Mouse (Mus musculus) hindbrain, embryonic 13.5 days (tissue): ENCODE results near the gene Lrrc46. TPM values are rescaled to one million over a fixed set of nuclear protein-coding genes. Genes with fewer than 3 reads are reported as not detected.
A peak's percentile ranks its signal among the peaks of the same experiment; 100 is the strongest.

Source experiments
- ATAC-seq: fragments of 200-750 bp; cut with Nextera tagmentation; 2 replicates; pipeline ENCODE4 v1.8.0; 2017; ENCODE audit warnings: moderate TSS enrichment; ENCODE audit not compliant: low FRiP score
- H3K27ac ChIP-seq: fragments of 300-500 bp; sonication (generic); 2 replicates; pipeline ENCODE4 v1.5.1; 2015; ENCODE audit warnings: inconsistent platforms, mild to moderate bottlenecking, moderate library complexity
- H3K27me3 ChIP-seq: fragments of 300-500 bp; sonication (generic); 2 replicates; pipeline ENCODE4 v1.6.1; 2015; ENCODE audit warnings: mild to moderate bottlenecking, inconsistent platforms
- H3K36me3 ChIP-seq: fragments of 300-500 bp; sonication (generic); 2 replicates; pipeline ENCODE4 v1.6.1; 2015; ENCODE audit warnings: mild to moderate bottlenecking, inconsistent platforms
- H3K4me1 ChIP-seq: fragments of 300-500 bp; sonication (generic); replicated peaks from 2 replicates; pipeline ENCODE4 v1.6.1; 2015; ENCODE audit warnings: inconsistent platforms
- H3K4me2 ChIP-seq: fragments of 300-500 bp; sonication (generic); 2 replicates; pipeline ENCODE4 v1.6.1; 2015; ENCODE audit warnings: inconsistent platforms, mild to moderate bottlenecking, moderate library complexity
- H3K4me3 ChIP-seq: fragments of 300-500 bp; sonication (generic); 2 replicates; pipeline ENCODE4 v1.5.1; 2015; ENCODE audit warnings: mild to moderate bottlenecking, inconsistent platforms
- H3K9ac ChIP-seq: fragments of 300-500 bp; sonication (generic); 2 replicates; pipeline ENCODE4 v1.6.1; 2015; ENCODE audit warnings: mild to moderate bottlenecking, inconsistent platforms
- H3K9me3 ChIP-seq: fragments of 300-500 bp; sonication (generic); 2 replicates; pipeline ENCODE4 v1.6.1; 2016; ENCODE audit warnings: inconsistent platforms
- WGBS: fragments of 180-500 bp; shearing (Covaris S2); methylation state at CpG from one replicate; pipeline ENCODE4 v1.1.7; 2015; 5-methylcytosine and 5-hydroxymethylcytosine counted together
- polyA plus RNA-seq: library from polyadenylated mRNA; unstranded; fragments of >200 nt; fragmentation: Nextera tagmentation; extraction: Ambion mirVana; gene quantifications from 2 replicates; pipeline ENCODE4 v1.2.1, GENCODE M21; 2015

The Lrrc46 gene
- polyA plus RNA-seq, 1 experiment from 2014 or later, result 5.6 TPM

DNA sequence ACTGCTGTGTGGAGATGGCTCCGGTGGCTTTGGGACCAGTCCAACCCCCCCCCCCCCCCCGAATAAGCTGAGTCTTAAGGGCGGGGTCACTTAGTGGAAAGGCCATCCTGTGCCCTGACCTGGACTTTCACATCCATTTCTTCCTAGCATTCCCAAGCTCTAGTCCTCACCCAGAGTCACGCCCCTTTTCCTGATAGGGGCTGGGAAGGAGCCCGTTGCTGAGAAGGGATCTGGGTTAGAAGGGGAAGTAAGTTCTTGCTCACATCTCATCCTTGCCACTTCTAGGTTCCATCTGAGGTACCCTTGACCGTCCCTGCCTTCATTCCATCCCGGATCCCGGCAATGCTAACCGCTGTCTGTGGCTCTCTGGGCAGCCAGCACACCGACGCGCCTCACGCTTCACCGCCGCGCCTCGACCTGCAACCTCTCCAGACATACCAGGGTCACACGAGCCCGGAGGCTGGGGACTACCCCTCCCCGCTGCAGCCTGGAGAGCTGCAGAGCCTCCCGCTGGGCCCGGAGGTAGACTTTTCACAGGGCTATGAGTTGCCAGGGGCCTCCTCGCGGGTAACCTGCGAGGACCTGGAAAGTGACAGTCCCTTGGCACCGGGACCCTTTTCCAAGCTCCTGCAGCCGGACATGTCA, 20.0 kb downstream of the Lrrc46 start:
- no peak for ATAC-seq
- Histone ChIP-seq H3K4me3 (peak overlapping the region; percentile 48), H3K4me2 (peak overlapping the region; percentile 69), H3K9ac (no peak overlapping the region; the same call in 1 of the 2 replicates), H3K36me3 (no peaks in the 10 kb centered on the region), H3K4me1 (peaks cover 33% of the 10 kb centered on the region), H3K27me3 (peaks cover 93% of the 10 kb centered on the region), H3K9me3 (no peaks in the 10 kb centered on the region), H3K27ac (no peak overlapping the region)
- WGBS, result 1% methylated on average over 27 of the region's 27 CpGs

DNA sequence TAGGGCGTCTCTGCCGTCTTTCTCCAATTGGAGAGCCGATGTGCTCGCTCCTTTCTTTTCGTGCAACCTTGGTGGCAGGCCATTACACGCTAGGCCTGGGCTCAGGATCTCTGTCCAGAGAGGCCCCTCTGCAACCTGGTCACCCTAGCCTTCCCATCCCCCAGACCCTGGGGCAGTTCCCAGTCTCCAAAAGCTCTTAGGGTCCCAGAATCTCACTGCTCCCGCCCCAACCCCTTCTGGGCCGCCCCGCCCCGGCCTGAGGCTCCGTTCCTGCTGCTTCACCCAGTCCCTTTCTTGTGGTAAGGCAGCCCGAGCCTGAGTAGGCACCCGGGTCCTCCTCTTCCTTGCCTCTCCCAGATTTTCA, 21.9 kb downstream of the Lrrc46 start:
- Histone ChIP-seq H3K4me1 (peaks cover 25% of the 10 kb centered on the region), H3K4me2 (no peak overlapping the region; the same call in 1 of the 2 replicates), H3K4me3 (no peak overlapping the region), H3K9ac (no peak overlapping the region), H3K36me3 (no peaks in the 10 kb centered on the region), H3K9me3 (no peaks in the 10 kb centered on the region), H3K27me3 (peaks cover 95% of the 10 kb centered on the region), H3K27ac (no peak overlapping the region)
- WGBS, result 3% methylated on average over 13 of the region's 13 CpGs
- ATAC-seq, result no peak

GRCm38 (mm10) chr11:97018583-97019344, 22.4 kb downstream of the Lrrc46 start:
- H3K27ac ChIP-seq, result no peak overlapping the region
- H3K4me3 ChIP-seq, result peak overlapping the region; percentile 32
- H3K4me1 ChIP-seq, result peaks cover 25% of the 10 kb centered on the region
- under 1% methylated on average over 55 of the region's 68 CpGs for WGBS
- H3K4me2 ChIP-seq, result peak overlapping the region; percentile 51
- H3K27me3 ChIP-seq, result peaks cover 95% of the 10 kb centered on the region
- H3K9me3 ChIP-seq, result no peaks in the 10 kb centered on the region
- no peaks in the 10 kb centered on the region for H3K36me3 ChIP-seq
- peak overlapping the region; percentile 39; the same call in 1 of the 2 replicates for H3K9ac ChIP-seq
- no peak for ATAC-seq

GRCm38 (mm10) chr11:97017696-97018582, 23.3 kb downstream of the Lrrc46 start:
- Histone ChIP-seq H3K4me2 (peak overlapping the region; percentile 51), H3K9ac (peak overlapping the region; percentile 39; the same call in 1 of the 2 replicates), H3K27me3 (peaks cover 95% of the 10 kb centered on the region), H3K9me3 (no peaks in the 10 kb centered on the region), H3K36me3 (no peaks in the 10 kb centered on the region), H3K4me3 (peak overlapping the region; percentile 32), H3K27ac (no peak overlapping the region), H3K4me1 (peaks cover 25% of the 10 kb centered on the region)
- 1% methylated on average over 36 of the region's 36 CpGs for WGBS
- no peak for ATAC-seq

DNA sequence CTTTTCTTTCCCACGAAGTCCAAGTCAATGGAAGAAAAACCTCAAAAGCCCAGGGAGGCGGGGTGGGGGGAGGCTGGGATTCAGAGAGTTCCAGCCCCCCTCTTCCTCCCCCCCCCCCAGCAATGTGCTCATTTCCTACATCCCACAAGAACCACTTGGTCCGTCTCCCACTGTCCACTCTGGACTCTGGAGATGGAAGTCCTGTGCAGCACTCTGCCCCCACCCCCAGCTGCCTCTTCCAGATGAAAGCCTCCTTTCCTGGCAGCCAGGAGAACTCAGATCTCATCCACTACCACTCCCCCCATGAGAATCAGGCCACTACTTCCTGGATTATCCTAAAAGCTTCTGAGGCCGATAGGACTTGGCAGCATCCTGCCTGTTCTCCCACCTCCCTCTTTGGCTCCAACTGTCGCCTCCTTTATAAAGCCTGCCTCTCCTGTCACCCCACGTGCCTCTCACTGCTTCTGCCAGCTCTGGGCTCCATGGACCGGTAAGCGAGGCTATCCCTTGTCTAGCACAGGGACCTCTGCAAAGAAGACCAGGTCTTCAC, 28.0 kb downstream of the Lrrc46 start, which contains the start of gene Sp6:
Sp6 (plus strand) TSS at position 274 of the 550 bp plus-strand sequence.
- no peak within 1 kb of the TSS for H3K4me2 ChIP-seq
- no peak within 1 kb of the TSS for H3K4me3 ChIP-seq
- no peaks in the 10 kb centered on the region for H3K9me3 ChIP-seq
- H3K4me1 ChIP-seq, result peaks cover under 1% of the 10 kb centered on the region; the same call in 1 of the 2 replicates
- no peaks in the 10 kb centered on the region for H3K36me3 ChIP-seq
- ATAC-seq, result no peak
- H3K27ac ChIP-seq, result no peak within 1 kb of the TSS
- peaks cover 89% of the 10 kb centered on the region for H3K27me3 ChIP-seq
- no peak within 1 kb of the TSS for H3K9ac ChIP-seq
- 42% methylated on average over 8 of the region's 8 CpGs for WGBS

GRCm38 (mm10) chr11:97009198-97009790, 31.9 kb downstream of the Lrrc46 start:
- H3K9me3 ChIP-seq, result no peaks in the 10 kb centered on the region
- 58% methylated on average over 8 of the region's 8 CpGs for WGBS
- H3K4me2 ChIP-seq, result no peak overlapping the region
- H3K4me3 ChIP-seq, result no peak overlapping the region
- H3K27ac ChIP-seq, result no peak overlapping the region
- H3K27me3 ChIP-seq, result peaks cover 71% of the 10 kb centered on the region
- no peaks in the 10 kb centered on the region for H3K4me1 ChIP-seq
- no peaks in the 10 kb centered on the region for H3K36me3 ChIP-seq
- no peak for ATAC-seq
- no peak overlapping the region; the same call in 1 of the 2 replicates for H3K9ac ChIP-seq

DNA sequence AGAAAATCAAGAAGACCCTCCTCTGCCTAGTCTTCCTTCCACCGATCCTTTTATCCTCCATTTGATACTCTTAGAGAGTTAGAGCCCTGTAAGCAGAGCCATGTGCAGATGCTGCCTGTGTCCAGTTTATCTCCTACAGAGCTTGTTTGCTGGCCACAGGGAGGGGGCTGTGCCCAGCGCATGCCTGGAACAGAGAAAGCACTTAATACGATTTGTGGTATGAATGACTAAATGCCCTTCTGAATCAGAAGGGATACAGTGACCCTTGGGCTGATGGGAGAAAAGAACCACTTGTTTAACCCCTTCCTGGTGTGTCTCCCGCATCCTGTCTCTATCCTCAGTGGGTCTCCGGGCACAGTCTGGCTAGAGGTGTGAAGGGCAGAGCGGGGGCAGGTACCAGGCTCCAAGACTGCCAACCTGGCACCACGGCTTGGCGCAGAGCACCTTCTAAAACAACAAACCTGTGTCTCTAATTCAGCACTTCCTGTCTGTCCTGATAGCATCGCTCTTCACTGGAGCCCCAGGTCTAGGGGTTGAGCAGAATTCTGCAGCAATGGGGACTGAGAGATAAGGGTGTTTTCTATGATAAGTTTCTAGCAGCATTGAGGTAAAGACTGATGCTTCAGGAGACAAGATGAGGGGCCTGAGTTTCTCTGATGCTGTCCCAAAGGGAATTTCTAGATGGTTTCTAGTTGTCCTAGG, 34.0 kb downstream of the Lrrc46 start:
- Histone ChIP-seq H3K9ac (no peak overlapping the region), H3K4me3 (no peak overlapping the region), H3K4me2 (no peak overlapping the region), H3K27me3 (peaks cover 70% of the 10 kb centered on the region), H3K9me3 (no peaks in the 10 kb centered on the region), H3K36me3 (no peaks in the 10 kb centered on the region), H3K27ac (no peak overlapping the region), H3K4me1 (0 out of 2 replicates have a peak, but pooled peaks cover 4% of the 10 kb centered on the region)
- WGBS, result 80% methylated on average over 9 of the region's 9 CpGs
- no peak for ATAC-seq

DNA sequence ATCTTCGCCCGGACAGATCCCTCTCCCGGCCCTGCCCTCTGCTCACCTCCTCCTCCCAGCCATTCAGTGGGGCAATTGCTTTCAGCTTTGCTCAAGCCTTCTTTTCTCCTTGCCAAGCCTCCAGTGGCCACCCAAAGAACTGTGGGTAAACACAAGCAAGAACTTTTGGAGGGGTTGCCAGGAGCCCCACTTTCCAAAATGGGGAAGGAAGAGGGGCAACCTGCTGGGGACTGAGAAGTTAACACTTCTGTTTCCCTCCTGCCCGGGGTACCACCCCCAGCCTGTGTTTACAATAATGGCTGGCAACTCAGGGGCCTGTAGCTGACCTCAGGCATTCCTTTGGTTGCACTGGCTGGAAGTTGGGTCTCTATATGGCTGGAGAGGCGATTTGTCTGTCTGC, 38.0 kb downstream of the Lrrc46 start:
- Histone ChIP-seq H3K9ac (no peak overlapping the region), H3K27me3 (peaks cover 59% of the 10 kb centered on the region), H3K4me1 (0 out of 2 replicates have a peak, but pooled peaks cover 4% of the 10 kb centered on the region), H3K27ac (no peak overlapping the region), H3K4me3 (no peak overlapping the region), H3K4me2 (no peak overlapping the region), H3K36me3 (no peaks in the 10 kb centered on the region), H3K9me3 (no peaks in the 10 kb centered on the region)
- no peak for ATAC-seq
- 27% methylated on average over 5 of the region's 5 CpGs for WGBS

GRCm38 (mm10) chr11:96997380-96997956, 43.7 kb downstream of the Lrrc46 start:
- 7% methylated on average over 27 of the region's 30 CpGs for WGBS
- ATAC-seq, result peak; percentile 49; the same call in 1 of the 2 replicates

DNA sequence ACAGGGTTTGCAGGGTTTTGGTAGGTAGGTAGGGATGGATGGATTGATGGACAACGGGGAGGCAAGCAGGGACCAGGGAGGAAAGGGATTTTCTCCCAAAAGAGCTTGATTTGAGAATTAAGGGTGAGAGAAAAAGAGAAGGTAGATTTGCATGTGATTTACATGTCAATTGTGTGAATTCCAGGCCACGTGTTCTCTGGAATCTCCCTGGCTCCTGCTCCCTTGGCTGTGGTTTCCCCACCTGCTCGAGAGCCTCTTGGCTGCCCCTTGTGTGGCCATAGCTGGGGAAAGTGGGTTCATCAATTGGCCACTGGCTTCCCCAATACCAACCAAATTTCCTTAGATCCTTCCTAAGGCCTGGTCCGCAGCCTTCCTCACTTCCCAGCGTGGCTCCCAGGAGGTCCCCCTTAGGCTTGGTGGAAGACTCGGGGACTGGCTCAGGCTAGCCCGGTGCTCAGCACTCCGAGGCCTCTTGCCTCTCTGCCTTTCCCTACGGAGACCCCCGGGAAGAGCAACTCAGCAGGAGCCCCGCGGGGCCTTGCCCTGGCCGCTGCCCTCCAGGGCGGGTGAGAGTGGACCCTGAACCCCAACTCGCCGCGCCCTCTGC, 44.3 kb downstream of the Lrrc46 start:
- peaks cover 25% of the 10 kb centered on the region for H3K4me1 ChIP-seq
- peak overlapping the region; percentile 61 for H3K4me2 ChIP-seq
- 9% methylated on average over 17 of the region's 17 CpGs for WGBS
- peak overlapping the region; percentile 73 for H3K9ac ChIP-seq
- ATAC-seq, result peak; percentile 7; the same call in 1 of the 2 replicates
- H3K36me3 ChIP-seq, result no peaks in the 10 kb centered on the region
- H3K27me3 ChIP-seq, result peaks cover 30% of the 10 kb centered on the region; the same call in 1 of the 2 replicates
- peak overlapping the region; percentile 37 for H3K4me3 ChIP-seq
- H3K27ac ChIP-seq, result 0 out of 2 replicates have a peak overlapping the region, but pooled peaks have one; percentile 23
- no peaks in the 10 kb centered on the region for H3K9me3 ChIP-seq

More at GRCm38 (mm10) chr11:96997380-96997956, 43.7 kb downstream of the Lrrc46 start:
- Histone ChIP-seq H3K4me2 (peak overlapping the region; percentile 61), H3K27me3 (peaks cover 35% of the 10 kb centered on the region; the same call in 1 of the 2 replicates), H3K9me3 (no peaks in the 10 kb centered on the region), H3K27ac (0 out of 2 replicates have a peak overlapping the region, but pooled peaks have one; percentile 23), H3K36me3 (no peaks in the 10 kb centered on the region), H3K4me3 (peak overlapping the region; percentile 37), H3K4me1 (peaks cover 25% of the 10 kb centered on the region), H3K9ac (peak overlapping the region; percentile 73)
